In the genomic region with DNA sequence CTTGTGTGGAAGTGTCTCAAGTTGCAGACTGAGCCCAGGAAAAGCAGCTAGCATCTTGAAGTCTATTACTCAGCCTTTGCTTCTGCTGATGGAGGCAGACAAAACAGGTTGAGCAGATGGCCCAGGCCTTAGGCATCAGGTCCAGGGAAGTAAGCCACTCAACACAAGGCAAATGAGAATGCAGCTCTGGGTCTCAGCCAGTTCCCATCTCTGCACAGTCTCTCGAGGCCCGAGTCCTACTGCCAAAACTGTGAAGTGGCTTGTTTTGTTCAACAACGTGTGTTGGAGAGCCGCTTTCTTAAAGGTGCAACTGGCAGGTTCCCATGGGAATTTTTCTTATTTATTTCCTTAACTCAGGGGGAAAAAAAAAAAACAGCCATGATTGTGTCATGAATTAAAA, we compare ENCODE assay signal across 9 mouse cellular contexts.
DNase-seq lines count a peak whose midpoint lies in the region; ATAC-seq and TF ChIP-seq lines count a peak whose summit lies in the region.
"Had no signal": no experiment of that assay in that cellular context is flagged by ENCODE, and none has a peak within 500 bp of the region (broad histone marks: within the 10 kb centered on the region; RNA-seq: fewer than 3 reads in every experiment).

No protein-coding gene starts in this region.

- WGBS in hindbrain, embryonic 15.5 days: 50% methylated on average over 4 of the region's 4 CpGs
- WGBS in hindbrain, embryonic 16.5 days: 38% methylated on average over 4 of the region's 4 CpGs
- WGBS in stomach, embryonic 14.5 days: 50% methylated on average over 4 of the region's 4 CpGs
- 66% methylated on average over 4 of the region's 4 CpGs for WGBS in kidney, embryonic 14.5 days
- WGBS in kidney, adult 2 months: 81% methylated on average over 4 of the region's 4 CpGs

- H3K27ac ChIP-seq in hindbrain, embryonic 15.5 days (replicated peaks): no peak overlapping the region
- no peak overlapping the region for H3K27ac ChIP-seq in hindbrain, embryonic 16.5 days (ENCODE audit: low read depth, low read length)
- H3K27ac ChIP-seq in stomach, embryonic 14.5 days (ENCODE audit: low read length): peak overlapping the region; percentile 76
- H3K27ac ChIP-seq in kidney, embryonic 14.5 days (ENCODE audit: low read depth, low read length): no peak overlapping the region
- no peak overlapping the region for H3K27ac ChIP-seq in kidney, adult 2 months (ENCODE audit: insufficient read depth, low read depth, low read length)

- no peak for TF ChIP-seq POLR2A in kidney, adult 2 months (IDR thresholded peaks at IDR 0.05; ENCODE audit: low read depth, low read length)

- no peak overlapping the region for H3K9ac ChIP-seq in hindbrain, embryonic 15.5 days
- H3K9ac ChIP-seq in hindbrain, embryonic 16.5 days (ENCODE audit: low read depth, low read length): no peak overlapping the region
- H3K9ac ChIP-seq in stomach, embryonic 14.5 days (replicated peaks; ENCODE audit: low read depth, low read length): no peak overlapping the region
- no peak overlapping the region for H3K9ac ChIP-seq in kidney, embryonic 14.5 days (ENCODE audit: low read depth, low read length)

- H3K9me3 ChIP-seq in hindbrain, embryonic 15.5 days: no peaks in the 10 kb centered on the region
- no peaks in the 10 kb centered on the region for H3K9me3 ChIP-seq in hindbrain, embryonic 16.5 days (ENCODE audit: control insufficient read depth, low read length)
- no peaks in the 10 kb centered on the region for H3K9me3 ChIP-seq in stomach, embryonic 14.5 days (ENCODE audit: control insufficient read depth, low read depth, low read length)
- H3K9me3 ChIP-seq in kidney, embryonic 14.5 days (ENCODE audit: control insufficient read depth, low read length): no peaks in the 10 kb centered on the region

- H3K4me2 ChIP-seq in hindbrain, embryonic 15.5 days: no peak overlapping the region
- H3K4me2 ChIP-seq in hindbrain, embryonic 16.5 days (ENCODE audit: low read length): no peak overlapping the region
- H3K4me2 ChIP-seq in stomach, embryonic 14.5 days (replicated peaks; ENCODE audit: low read depth, low read length): no peak overlapping the region
- no peak overlapping the region for H3K4me2 ChIP-seq in kidney, embryonic 14.5 days (replicated peaks; ENCODE audit: low read depth, low read length)

- H3K36me3 ChIP-seq in hindbrain, embryonic 15.5 days: no peaks in the 10 kb centered on the region
- no peaks in the 10 kb centered on the region for H3K36me3 ChIP-seq in hindbrain, embryonic 16.5 days (ENCODE audit: control insufficient read depth, insufficient read depth, low read length)
- no peaks in the 10 kb centered on the region for H3K36me3 ChIP-seq in stomach, embryonic 14.5 days (ENCODE audit: control insufficient read depth, insufficient read depth, low read length)
- no peaks in the 10 kb centered on the region for H3K36me3 ChIP-seq in kidney, embryonic 14.5 days (ENCODE audit: control insufficient read depth, insufficient read depth, low read length)
- H3K36me3 ChIP-seq in kidney, adult 2 months (ENCODE audit: control insufficient read depth, insufficient read depth, low read length): no peaks in the 10 kb centered on the region

- peak; percentile 58 to 64 for DNase-seq in frontal cortex, postnatal 36 days (ENCODE audit: low spot score in 2 of 2)
- DNase-seq in left cerebral cortex, postnatal 36 days (ENCODE audit: low spot score in 2 of 2): peak; percentile 55 to 75
- no peak for DNase-seq in adrenal gland, adult 2 months
- DNase-seq in kidney, adult 2 months: no peak
- DNase-seq: thymus, postnatal 14 days had no signal

- peak; percentile 56; the same call in 1 of the 2 replicates for ATAC-seq in hindbrain, embryonic 15.5 days (ENCODE audit: low FRiP score, low read depth)
- ATAC-seq in hindbrain, embryonic 16.5 days: no peak
- ATAC-seq in stomach, embryonic 14.5 days (ENCODE audit: insufficient number of reproducible peaks, insufficient read depth, low FRiP score, low read depth): 0 out of 2 replicates have a peak, but pooled peaks have one; percentile 38
- ATAC-seq in kidney, embryonic 14.5 days (ENCODE audit: low FRiP score, low TSS enrichment): no peak

- H3K27me3 ChIP-seq in hindbrain, embryonic 15.5 days: no peaks in the 10 kb centered on the region
- no peaks in the 10 kb centered on the region for H3K27me3 ChIP-seq in hindbrain, embryonic 16.5 days (replicated peaks; ENCODE audit: control insufficient read depth, insufficient read depth, low read length)
- H3K27me3 ChIP-seq in stomach, embryonic 14.5 days (ENCODE audit: control insufficient read depth, insufficient read depth, low read length): no peaks in the 10 kb centered on the region
- no peaks in the 10 kb centered on the region for H3K27me3 ChIP-seq in kidney, embryonic 14.5 days (ENCODE audit: control insufficient read depth, insufficient read depth, low read length)
- no peaks in the 10 kb centered on the region for H3K27me3 ChIP-seq in kidney, adult 2 months (replicated peaks; ENCODE audit: control insufficient read depth, insufficient read depth, low read length)

- intact Hi-C loops in left cerebral cortex, postnatal 36 days (cut with DNase I): no loop called here

- H3K4me1 ChIP-seq in hindbrain, embryonic 15.5 days (replicated peaks): peaks cover 21% of the 10 kb centered on the region
- H3K4me1 ChIP-seq in hindbrain, embryonic 16.5 days (ENCODE audit: control insufficient read depth, insufficient read depth, low read depth, low read length): no peaks in the 10 kb centered on the region; the same call in none of the 2 replicates
- H3K4me1 ChIP-seq in stomach, embryonic 14.5 days (ENCODE audit: control insufficient read depth, insufficient read depth, low read length): peaks cover 18% of the 10 kb centered on the region
- H3K4me1 ChIP-seq in kidney, embryonic 14.5 days (ENCODE audit: control insufficient read depth, insufficient read depth, low read length): peaks cover 6% of the 10 kb centered on the region; the same call in 1 of the 2 replicates
- H3K4me1 ChIP-seq in kidney, adult 2 months (ENCODE audit: control insufficient read depth, insufficient read depth, low read length): no peaks in the 10 kb centered on the region

- H3K4me3 ChIP-seq in hindbrain, embryonic 15.5 days: no peak overlapping the region
- H3K4me3 ChIP-seq in hindbrain, embryonic 16.5 days (ENCODE audit: low read length): no peak overlapping the region
- H3K4me3 ChIP-seq in stomach, embryonic 14.5 days (ENCODE audit: low read depth, low read length): no peak overlapping the region
- no peak overlapping the region for H3K4me3 ChIP-seq in kidney, embryonic 14.5 days (ENCODE audit: low read length)
- no peak overlapping the region for H3K4me3 ChIP-seq in kidney, adult 2 months (ENCODE audit: insufficient read depth, low read depth, low read length)

- TF ChIP-seq CTCF in kidney, adult 2 months (conservative IDR thresholded peaks at IDR 0.05; ENCODE audit: insufficient read depth, insufficient read length, low read depth, low read length): no peak

Comparison
In these comparisons a context has a peak if more than half of its experiments do, and no peak if none do; other contexts are left out.
1. ATAC-seq: peak in hindbrain, embryonic 15.5 days (single experiment) and stomach, embryonic 14.5 days (single experiment); none in hindbrain, embryonic 16.5 days (single experiment) and kidney, embryonic 14.5 days (single experiment).
2. DNase-seq: peak in frontal cortex, postnatal 36 days (2 of 2) and left cerebral cortex, postnatal 36 days (2 of 2); none in adrenal gland, adult 2 months (single experiment) and kidney, adult 2 months (single experiment).